Mouse (Mus musculus) lung, postnatal 0 days (tissue): Measurements from ENCODE around the gene Atp2b4. TPM values are rescaled to one million over a fixed set of nuclear protein-coding genes. Genes with fewer than 3 reads are reported as not detected.

ENCODE experiments used
- ATAC-seq: fragments of 200-750 bp; cut with Nextera tagmentation; 2 replicates; pipeline ENCODE4 v1.8.0; 2017; ENCODE audit warnings: moderate library complexity
- DNase-seq: peaks from one replicate; pipeline ENCODE4 v3.0.0-alpha.2; 2016; ENCODE audit warnings: low spot score
- H3K27ac ChIP-seq: fragments of 300-500 bp; sonication (generic); 2 replicates; pipeline ENCODE4 v1.5.1; 2014; ENCODE audit warnings: antibody characterized with exemption, mild to moderate bottlenecking, low read length, mixed read lengths
- H3K27me3 ChIP-seq: fragments of 300-500 bp; sonication (generic); replicated peaks from 2 replicates; pipeline ENCODE4 v1.6.1; 2014; ENCODE audit warnings: low read length, mixed read lengths; ENCODE audit not compliant: insufficient read depth
- H3K36me3 ChIP-seq: fragments of 300-500 bp; sonication (generic); 2 replicates; pipeline ENCODE4 v1.6.1; 2014; ENCODE audit warnings: low read length, mixed read lengths; ENCODE audit not compliant: insufficient read depth
- H3K4me1 ChIP-seq: fragments of 300-500 bp; sonication (generic); 2 replicates; pipeline ENCODE4 v1.6.1; 2014; ENCODE audit warnings: antibody characterized with exemption, low read depth, low read length, mixed read lengths; ENCODE audit not compliant: insufficient read depth
- H3K4me2 ChIP-seq: fragments of 300-500 bp; sonication (generic); replicated peaks from 2 replicates; pipeline ENCODE4 v1.6.1; 2014; ENCODE audit warnings: low read depth, mild to moderate bottlenecking, low read length, moderate library complexity, mixed read lengths
- H3K4me3 ChIP-seq: fragments of 300-500 bp; sonication (generic); 2 replicates; pipeline ENCODE4 v1.5.1; 2014; ENCODE audit warnings: low read depth, low read length
- H3K9ac ChIP-seq: fragments of 300-500 bp; sonication (generic); replicated peaks from 2 replicates; pipeline ENCODE4 v1.6.1; 2014; ENCODE audit warnings: low read depth, mild to moderate bottlenecking
- H3K9me3 ChIP-seq: fragments of 300-500 bp; sonication (generic); 2 replicates; pipeline ENCODE4 v1.6.1; 2016; ENCODE audit warnings: low read length, mixed read lengths
- CTCF ChIP-seq: IDR thresholded peaks from 2 replicates; pipeline ENCODE4 v1.5.1; 2016; ENCODE audit warnings: antibody characterized with exemption, mild to moderate bottlenecking
- EP300 ChIP-seq: IDR thresholded peaks from 2 replicates; pipeline ENCODE4 v1.6.1; 2016; ENCODE audit warnings: antibody characterized with exemption, mild to moderate bottlenecking, control low read depth
- WGBS: fragments of 180-500 bp; shearing (Covaris S2); extraction: QIAGEN DNeasy Blood & Tissue Kit; methylation state at CpG from one replicate; pipeline ENCODE4 v1.1.7; 2014; 5-methylcytosine and 5-hydroxymethylcytosine counted together
- polyA plus RNA-seq: library from polyadenylated mRNA; unstranded; fragments of >200 nt; fragmentation: Nextera tagmentation; extraction: Ambion mirVana; gene quantifications from 2 replicates; pipeline ENCODE4 v1.2.1, GENCODE M21; 2015

The Atp2b4 gene
- polyA plus RNA-seq, 1 experiment from 2014 or later = 7.8 TPM

GRCm38 (mm10) chr1:133777651-133778231 is 23.1 kb downstream of the Atp2b4 start:
- TF ChIP-seq EP300 (no peak), CTCF (no peak)
- Histone ChIP-seq H3K4me2 (no peak overlapping the region), H3K9ac (no peak overlapping the region), H3K27me3 (no peaks in the 10 kb centered on the region), H3K4me3 (no peak overlapping the region), H3K27ac (no peak overlapping the region), H3K36me3 (no peaks in the 10 kb centered on the region), H3K4me1 (no peaks in the 10 kb centered on the region; the same call in 1 of the 2 replicates), H3K9me3 (no peaks in the 10 kb centered on the region)
- peak; percentile 50 for DNase-seq
- 74% methylated on average over 15 of the region's 15 CpGs for WGBS
- ATAC-seq = peak; percentile 58

GRCm38 (mm10) chr1:133772553-133772952 is 28.3 kb downstream of the Atp2b4 start:
- Histone ChIP-seq H3K27me3 (no peaks in the 10 kb centered on the region), H3K27ac (no peak overlapping the region), H3K4me2 (no peak overlapping the region), H3K9me3 (no peaks in the 10 kb centered on the region), H3K4me1 (peaks cover 2% of the 10 kb centered on the region; the same call in 1 of the 2 replicates), H3K9ac (no peak overlapping the region), H3K36me3 (no peaks in the 10 kb centered on the region), H3K4me3 (no peak overlapping the region)
- ATAC-seq (no peak), DNase-seq (no peak)
- WGBS = 47% methylated on average over 9 of the region's 9 CpGs
- no peak for TF ChIP-seq CTCF
- no peak for TF ChIP-seq EP300

GRCm38 (mm10) chr1:133771831-133772399 is 28.9 kb downstream of the Atp2b4 start:
- Histone ChIP-seq H3K9me3 (no peaks in the 10 kb centered on the region), H3K27ac (no peak overlapping the region), H3K4me3 (no peak overlapping the region), H3K27me3 (no peaks in the 10 kb centered on the region), H3K4me1 (peaks cover 6% of the 10 kb centered on the region; the same call in 1 of the 2 replicates), H3K9ac (no peak overlapping the region), H3K36me3 (no peaks in the 10 kb centered on the region), H3K4me2 (no peak overlapping the region)
- ATAC-seq (peak; percentile 78), DNase-seq (peak; percentile 36)
- WGBS = 39% methylated on average over 10 of the region's 10 CpGs
- no peak for TF ChIP-seq EP300

- Histone ChIP-seq H3K27ac (no peak overlapping the region), H3K4me3 (no peak overlapping the region), H3K4me2 (no peak overlapping the region), H3K36me3 (no peaks in the 10 kb centered on the region), H3K9ac (no peak overlapping the region), H3K9me3 (no peaks in the 10 kb centered on the region), H3K4me1 (peaks cover 6% of the 10 kb centered on the region; the same call in 1 of the 2 replicates), H3K27me3 (no peaks in the 10 kb centered on the region)
- DNase-seq = no peak
- WGBS = 77% methylated on average over 5 of the region's 5 CpGs
- TF ChIP-seq CTCF = no peak
- no peak for TF ChIP-seq EP300
- no peak for ATAC-seq
These were observed 32.8 kb downstream of the Atp2b4 start for GRCm38 (mm10) chr1:133767994-133768393.

GRCm38 (mm10) chr1:133766901-133767529 is 33.8 kb downstream of the Atp2b4 start:
- Histone ChIP-seq H3K36me3 (no peaks in the 10 kb centered on the region), H3K4me3 (no peak overlapping the region), H3K9me3 (no peaks in the 10 kb centered on the region), H3K4me2 (no peak overlapping the region), H3K27ac (peak overlapping the region; percentile 11; the same call in 1 of the 2 replicates), H3K4me1 (peaks cover 6% of the 10 kb centered on the region; the same call in 1 of the 2 replicates), H3K9ac (no peak overlapping the region), H3K27me3 (no peaks in the 10 kb centered on the region)
- DNase-seq (no peak), ATAC-seq (no peak)
- TF ChIP-seq EP300 (no peak), CTCF (no peak)
- WGBS = 21% methylated on average over 11 of the region's 11 CpGs

GRCm38 (mm10) chr1:133765376-133765775 is 35.5 kb downstream of the Atp2b4 start:
- DNase-seq (no peak), ATAC-seq (no peak)
- Histone ChIP-seq H3K27me3 (no peaks in the 10 kb centered on the region), H3K4me1 (peaks cover 6% of the 10 kb centered on the region; the same call in 1 of the 2 replicates), H3K9ac (no peak overlapping the region), H3K36me3 (no peaks in the 10 kb centered on the region), H3K27ac (no peak overlapping the region), H3K4me3 (no peak overlapping the region), H3K4me2 (no peak overlapping the region), H3K9me3 (no peaks in the 10 kb centered on the region)
- WGBS = 64% methylated on average over 4 of the region's 4 CpGs
- TF ChIP-seq CTCF (no peak), EP300 (no peak)
